Mouse (Mus musculus): ENCODE data around the gene Sept11. TPM values are rescaled to one million over a fixed set of nuclear protein-coding genes. Genes with fewer than 3 reads are reported as not detected.

The Sept11 gene
- polyA plus RNA-seq, 1 experiment from 2014 or later, result 59.9 TPM

DNA sequence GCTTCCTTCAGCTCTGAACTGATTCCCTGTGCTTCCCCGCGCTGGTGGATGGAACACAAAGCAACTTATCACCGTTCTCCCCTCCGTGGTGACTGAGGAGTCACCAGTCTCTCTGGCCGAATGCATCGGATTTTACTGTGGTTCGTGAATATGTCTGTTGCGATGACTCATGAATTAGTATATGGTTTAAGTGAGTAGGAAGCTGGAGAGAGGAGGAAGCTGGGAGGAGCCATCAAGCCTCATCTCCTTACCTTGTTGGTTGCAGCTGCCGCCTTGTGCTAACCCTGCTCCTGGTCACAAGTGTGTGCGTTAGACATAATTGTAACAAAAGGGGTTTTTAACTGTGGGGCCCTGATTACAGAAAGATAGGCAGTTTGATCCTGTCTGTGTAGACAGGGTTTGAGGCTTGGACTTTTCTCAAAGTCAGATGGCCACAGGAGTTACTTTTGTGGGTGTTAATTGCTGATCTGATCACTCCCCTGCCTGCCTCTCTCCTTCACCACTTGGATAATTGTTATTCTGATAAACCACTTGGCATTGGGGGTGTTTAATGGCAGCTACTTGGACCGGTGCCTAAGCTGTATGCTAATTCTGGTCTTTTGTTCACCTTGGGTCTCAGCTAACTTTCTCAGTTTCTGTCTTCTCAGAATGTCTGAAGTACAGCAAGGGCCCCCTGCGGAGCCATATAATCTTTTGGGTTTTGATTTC, 33.1 kb downstream of the Sept11 start:
- DNase-seq (ENCODE audit: low spot score), result no peak

DNA sequence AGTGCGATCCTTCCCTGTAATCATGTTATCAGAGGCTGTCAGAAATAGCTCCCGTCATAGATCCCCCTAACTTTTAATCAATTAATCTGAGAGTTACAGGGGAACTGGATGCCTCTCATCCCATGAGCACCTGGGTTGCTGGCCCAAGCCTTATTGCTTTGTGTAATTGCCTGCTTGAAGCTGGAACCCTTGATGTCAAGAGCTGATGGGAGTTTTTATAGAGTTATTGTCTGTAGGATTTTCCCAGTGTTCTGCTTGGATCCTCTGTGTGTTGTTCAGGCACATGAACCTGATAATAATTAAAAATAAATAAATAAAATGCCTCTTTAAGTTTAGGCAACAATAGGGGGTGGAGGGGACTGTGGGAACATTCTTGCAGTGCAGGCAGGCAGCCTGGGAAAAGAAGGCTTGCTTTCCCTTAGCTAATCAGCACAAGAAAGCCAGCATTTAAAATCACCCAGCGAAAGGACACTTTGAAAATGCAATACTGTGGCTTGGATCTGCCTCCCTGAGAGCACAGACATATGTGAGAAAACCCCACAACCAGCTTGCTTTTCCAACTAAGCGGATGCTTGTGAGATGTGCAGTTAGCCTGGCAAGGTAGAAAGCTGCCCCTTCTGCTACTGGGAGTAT, 33.8 kb downstream of the Sept11 start:
- no peak for DNase-seq (ENCODE audit: low spot score)

DNA sequence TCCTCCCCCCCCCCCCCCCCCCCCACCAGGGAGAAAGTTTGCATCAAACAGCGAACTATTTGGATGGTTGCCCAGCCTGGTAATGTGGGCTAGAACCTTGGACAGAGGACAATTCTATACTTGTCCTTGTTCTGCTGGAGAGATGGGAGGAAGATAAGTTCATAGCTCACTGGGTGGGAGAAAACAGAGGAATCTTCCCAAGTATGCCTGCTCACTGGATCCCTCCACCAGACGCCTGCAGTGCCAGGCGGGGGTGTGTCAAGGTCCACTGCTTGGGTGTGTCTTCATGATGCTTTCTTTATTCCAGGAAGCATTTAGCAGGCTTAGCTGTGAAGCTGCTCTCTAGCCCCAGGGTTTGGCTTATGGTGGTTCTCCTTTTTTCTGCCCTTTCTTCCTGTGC, 34.5 kb downstream of the Sept11 start:
- DNase-seq (ENCODE audit: low spot score), result no peak

DNA sequence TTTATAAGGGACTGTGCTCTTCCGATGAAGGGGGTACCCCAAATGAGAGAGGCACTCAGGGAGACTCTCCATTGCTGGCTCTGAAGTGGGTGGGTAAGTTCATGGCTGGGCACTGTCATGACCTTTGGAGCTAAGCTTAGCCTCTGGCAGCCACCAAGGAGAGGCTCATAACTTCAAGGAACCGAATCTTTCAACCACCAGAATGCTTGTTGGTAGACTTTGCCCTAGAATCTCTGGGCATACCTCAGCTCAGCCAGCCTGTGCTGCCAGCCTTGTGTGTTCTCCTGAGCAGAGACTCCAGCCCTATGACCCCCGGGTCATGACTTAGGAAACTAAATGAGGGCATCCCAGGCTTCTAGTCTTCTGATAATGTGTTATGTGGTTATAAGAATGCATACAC, 35.5 kb downstream of the Sept11 start:
- DNase-seq (ENCODE audit: low spot score), result no peak

DNA sequence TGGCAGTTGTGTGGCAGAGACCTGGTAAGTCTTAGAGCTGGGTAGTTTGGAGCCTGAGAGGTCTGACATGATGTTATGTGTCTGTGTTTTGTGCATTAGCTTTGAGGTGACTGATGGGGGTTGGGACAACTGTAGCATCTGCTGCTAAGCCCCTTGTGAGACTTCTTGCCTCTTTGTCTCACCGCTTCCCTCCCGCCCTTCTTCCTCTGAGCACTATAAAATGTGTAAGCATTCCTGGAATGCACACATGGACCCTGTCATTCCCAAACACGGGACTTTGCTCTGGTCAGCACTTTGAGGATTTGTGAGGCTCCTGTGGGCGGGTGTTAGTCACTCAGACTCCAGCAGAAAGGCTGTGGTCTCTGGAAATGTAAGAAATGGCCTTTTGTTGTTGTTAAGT, 36.7 kb downstream of the Sept11 start:
- DNase-seq (ENCODE audit: low spot score), result no peak

DNA sequence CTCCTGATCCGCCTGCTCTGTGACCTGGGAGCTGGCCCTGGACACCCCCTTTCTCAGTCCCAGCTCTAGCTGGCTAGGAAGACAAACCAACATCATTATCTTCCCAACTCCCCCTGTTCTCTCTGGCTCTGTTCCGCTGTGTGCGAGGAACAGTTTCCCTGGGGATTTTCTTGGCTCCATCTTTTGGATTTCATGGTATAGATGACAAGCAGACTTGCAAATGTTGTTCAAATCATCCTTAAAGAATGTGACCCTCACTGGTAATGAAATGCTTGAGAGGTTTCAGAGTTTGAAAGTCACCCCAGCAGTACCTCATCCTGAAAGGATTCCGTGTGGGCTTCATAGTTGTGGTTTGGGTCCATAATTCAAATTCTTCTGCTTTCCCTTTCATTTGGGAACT, 38.2 kb downstream of the Sept11 start:
- no peak for DNase-seq (ENCODE audit: low spot score)

DNA sequence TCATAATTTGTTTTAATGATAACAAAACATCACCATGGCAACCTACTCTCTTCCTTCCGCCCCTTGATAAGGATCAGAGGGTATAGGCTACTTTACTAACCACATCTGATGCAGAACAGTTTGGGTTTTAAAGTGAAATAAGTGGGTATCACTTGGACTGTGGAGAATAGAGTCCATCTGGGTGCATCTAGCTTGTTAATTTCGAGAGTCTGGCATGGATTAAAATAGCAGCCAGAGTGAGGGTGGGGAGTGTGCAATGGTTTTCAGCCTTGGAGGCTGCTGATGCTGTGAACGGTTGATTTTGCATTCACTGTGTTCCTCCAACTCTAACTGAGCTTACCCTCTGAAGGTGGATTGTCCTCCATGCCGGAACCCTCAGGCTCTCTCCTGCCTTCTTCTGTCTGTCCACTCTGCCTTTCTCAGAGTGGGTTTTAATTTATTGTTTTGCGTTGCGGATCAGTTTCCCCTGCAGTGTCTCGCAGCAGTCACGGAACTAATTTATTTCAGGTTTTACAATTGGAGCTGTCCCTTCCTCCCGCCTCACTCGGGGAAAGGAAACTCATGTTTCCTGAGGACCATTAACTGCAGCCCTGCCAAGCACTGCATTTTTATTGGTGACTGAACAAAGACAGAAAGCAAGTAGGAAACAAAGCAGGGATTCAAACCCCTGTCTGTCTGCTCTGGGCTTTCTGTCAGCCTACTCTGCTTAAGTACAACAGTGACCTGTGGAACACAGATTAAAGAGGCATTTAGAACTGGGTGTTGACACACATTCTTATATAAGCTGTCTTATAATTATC, 40.4 kb downstream of the Sept11 start:
- peak; percentile 12 for DNase-seq (ENCODE audit: low spot score)

DNA sequence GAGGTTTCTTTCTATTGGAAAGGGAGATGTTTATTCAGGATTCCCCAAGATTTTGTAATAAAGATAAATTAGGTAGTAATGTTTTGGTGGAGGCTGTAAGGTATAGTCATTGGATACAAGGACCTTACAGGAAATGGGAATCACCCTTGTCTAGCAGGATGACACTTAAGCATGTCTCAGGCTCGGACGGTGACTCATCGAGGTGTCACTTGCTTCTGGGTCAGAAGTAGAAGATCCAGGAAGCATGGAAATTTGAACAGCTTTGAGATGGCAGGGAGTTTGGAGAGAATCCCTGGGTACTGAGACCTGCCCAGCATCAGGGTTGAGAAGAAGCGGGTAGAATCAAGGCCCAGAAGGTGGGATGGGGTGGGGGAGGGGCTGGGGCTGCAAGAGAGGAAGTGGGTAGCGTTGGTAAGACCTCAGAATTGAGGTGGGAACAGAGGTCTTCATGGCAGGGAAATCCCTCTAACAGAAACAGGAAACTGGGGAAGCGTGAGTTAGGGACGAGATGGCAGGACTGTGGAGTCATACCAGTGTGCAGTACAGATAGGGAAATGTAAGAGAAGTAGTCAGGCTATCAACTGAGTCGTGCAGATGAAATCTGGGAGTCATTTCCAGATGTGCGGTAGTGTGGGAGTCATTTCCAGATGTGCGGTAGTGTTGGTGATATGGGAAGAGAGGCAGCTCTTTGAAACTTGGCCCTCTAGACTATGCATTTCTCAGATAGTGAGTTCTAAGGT, 42.3 kb downstream of the Sept11 start:
- DNase-seq (ENCODE audit: low spot score), result peak; percentile 30

DNA sequence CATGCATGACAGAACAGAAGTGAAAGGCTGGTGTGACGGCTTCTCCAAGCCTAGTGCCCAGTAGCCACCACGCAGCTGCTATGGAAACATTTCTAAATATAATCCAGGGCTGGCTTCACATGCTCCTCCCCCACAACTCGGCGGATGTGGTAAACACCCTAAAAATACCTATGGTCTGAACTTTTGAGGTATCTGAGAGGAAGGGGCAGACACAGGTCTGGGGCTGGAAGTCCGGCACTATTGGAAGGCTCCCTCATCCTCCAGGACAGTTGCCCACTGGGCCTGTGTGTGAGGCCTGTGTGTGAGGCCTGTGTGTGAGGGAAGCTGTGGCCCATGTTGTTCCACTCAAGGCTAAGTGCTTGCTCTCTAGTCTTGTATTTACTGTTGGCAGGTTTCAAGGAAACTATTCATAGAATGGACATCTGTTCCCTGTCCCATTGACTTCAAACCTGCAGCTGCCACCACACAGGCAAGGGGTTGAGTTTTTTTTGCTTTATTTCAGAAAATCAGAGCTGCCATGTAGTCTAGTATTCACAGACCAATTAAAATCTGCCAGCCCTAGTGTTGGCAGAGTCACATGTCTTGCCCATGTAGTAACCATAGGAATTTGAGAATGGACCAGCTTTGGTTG, 43.8 kb downstream of the Sept11 start:
- DNase-seq (ENCODE audit: low spot score), result peak; percentile 62

DNA sequence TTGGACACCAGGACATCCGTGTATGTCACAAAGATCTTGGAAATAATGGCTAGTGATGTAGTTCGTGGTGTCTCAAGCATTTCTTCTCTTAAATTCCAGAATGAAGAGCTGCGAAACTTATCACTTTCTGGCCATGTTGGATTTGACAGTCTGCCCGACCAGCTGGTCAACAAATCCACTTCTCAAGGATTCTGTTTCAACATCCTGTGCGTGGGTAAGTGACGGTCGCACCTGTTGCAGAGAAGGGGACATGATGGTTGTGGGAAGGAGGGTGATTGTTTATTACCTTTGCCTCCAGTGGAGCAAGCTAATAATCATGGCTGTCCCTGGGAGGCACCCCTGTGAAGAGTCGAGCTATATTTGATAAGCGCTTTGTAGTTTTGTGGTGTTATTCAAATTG, 46.1 kb downstream of the Sept11 start:
- DNase-seq (ENCODE audit: low spot score), result no peak

DNA sequence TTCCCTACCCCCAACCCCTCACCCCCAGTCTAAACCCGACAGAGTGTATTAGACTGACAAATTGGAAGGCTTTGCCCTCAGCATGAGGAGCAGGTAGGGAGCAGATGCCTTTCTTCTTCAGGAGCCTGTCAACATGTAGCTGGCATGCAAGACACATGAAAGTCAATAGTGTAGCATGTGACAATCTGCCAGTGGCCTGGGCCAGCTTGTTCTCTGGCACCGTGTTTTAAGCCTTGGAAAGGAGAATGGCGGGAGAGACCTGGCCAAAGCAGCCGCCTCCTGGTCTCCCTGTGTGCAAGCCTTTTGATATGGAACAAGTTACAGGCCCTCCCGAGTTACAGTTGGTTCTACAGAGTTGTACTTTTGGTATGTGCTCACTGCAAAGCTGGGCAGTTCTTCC, 47.5 kb downstream of the Sept11 start:
- no peak for DNase-seq (ENCODE audit: low spot score)

DNA sequence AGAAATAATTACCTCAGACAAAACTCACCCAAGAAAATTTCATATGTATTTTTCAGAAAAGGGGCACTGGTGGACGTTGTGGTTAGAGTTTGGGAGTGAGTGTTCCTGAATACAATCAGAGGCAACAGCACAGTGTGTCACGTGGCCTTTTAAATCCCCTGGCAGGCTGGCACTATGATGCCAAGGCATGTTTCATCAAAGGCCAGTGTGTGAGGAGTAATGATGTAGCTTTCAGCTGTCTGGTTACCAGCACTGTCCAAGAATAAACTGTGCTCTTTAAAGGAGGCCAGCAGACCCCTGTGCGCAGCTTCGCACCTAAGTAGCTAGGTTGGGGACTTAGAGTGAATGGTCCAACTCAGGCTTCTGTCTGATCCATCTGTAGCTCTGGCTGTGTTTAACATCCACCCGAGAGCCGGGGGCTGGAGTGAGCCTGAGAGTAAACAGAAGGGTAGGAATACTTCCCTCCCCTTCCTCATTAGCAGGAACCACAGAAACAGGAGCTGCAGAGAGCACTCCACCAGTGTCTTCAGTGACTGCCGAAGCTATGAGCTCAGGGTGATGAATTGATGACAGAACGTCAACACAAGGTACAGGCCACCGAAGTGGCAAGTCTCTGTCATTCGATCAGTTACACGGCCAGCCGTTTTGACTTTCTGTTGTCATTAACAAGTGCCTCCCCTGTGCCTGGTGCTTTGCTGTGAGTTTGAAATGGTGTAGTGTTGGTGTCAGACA, 50.3 kb downstream of the Sept11 start:
- DNase-seq (ENCODE audit: low spot score), result no peak

DNA sequence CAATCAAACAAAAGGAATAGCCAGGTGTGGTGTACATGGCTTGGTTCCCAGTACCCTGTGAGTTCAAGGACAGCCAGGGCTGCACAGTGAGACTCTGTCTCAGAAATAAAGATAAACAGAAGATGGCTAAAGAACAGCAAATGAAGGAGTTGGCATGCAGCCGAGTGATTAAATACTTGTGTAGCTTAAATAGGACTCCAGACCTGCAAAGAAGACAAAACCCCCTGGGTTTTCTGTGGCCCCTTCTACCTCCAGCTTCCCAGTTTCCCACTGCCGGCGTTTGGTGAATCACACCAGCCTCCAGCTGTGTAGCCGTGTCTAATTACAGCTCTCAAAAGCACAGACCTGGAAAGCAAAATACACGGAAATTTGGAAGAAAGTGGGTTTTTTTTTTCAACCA, 51.6 kb downstream of the Sept11 start:
- no peak for DNase-seq (ENCODE audit: low spot score)

DNA sequence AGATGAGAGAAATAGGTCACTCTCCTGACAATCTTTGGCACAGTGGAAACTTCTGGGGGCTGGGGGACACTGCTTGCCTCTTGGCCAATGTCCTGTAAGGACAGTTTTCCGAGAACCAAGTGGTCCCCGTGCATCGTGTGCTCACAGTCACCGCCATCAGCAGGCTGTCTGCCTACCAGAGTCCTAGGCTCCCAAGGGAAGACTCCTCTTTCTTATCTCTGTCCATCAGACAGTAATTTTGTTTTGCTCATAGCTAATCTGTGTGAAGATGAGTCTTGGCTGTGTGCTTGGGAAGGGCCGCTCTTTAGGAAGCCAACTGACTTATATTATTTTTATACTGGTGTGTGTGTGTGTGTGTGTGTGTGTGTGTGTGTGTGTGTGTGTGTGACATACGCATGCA, 52.3 kb downstream of the Sept11 start:
- no peak for DNase-seq (ENCODE audit: low spot score)

DNA sequence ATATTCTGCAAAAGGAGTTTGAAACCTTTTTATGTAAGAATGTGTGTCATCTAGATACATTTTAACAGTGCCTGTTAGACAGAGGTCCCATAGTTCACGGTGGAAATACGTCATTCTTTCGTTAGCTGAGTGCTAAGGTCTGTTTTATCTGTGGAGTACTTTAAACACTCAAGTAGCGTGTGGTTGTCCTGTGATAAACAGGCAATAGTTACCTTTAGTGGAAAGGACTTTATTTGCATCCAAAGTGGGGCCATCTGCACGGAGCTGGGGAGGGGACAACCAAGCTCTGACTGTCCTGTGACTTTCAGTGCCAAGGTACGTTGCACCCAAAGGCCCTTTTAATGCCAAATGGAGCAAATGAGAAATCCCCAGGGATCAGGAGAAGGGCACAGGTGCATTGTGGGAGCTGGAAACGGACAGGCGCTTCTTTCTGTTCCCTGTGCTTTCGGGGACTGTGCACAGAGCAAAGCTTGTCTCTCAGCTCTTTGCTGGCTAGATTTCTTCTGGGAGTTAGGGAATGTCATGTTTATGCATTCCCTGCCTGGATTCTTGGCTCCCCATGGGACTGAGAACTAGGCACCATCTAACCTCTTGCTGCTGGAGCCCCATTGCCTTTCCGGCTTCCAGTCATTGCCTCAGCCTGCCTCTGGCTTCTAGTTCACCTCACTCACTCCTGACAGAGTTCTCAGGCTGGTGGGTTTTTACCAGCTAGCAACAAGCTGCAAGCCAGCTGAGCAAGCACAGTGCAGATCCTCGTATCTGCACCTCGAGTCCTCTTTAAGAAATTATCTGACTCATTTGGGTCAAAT, 56.9 kb downstream of the Sept11 start:
- DNase-seq (ENCODE audit: low spot score), result no peak

DNA sequence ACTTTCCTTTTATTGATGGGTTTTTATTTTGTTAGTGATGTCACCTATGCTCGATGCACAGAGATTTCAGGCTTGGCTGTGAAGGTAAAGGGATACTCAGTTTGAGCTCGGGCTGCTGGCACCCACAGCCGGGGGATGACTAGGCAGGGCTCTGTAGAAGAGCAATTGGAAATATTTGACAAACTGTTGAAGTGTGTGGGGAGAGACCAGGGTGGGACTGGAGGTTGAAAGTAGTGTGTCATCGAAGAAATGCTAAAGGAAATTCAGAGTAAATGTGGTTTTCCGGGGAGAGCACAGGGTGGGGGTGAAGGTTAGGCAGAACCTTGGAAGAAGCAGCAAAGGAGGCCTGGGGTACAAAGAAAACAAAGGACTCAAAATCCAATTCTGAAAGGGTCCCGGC, 58.7 kb downstream of the Sept11 start:
- no peak for DNase-seq (ENCODE audit: low spot score)

DNA sequence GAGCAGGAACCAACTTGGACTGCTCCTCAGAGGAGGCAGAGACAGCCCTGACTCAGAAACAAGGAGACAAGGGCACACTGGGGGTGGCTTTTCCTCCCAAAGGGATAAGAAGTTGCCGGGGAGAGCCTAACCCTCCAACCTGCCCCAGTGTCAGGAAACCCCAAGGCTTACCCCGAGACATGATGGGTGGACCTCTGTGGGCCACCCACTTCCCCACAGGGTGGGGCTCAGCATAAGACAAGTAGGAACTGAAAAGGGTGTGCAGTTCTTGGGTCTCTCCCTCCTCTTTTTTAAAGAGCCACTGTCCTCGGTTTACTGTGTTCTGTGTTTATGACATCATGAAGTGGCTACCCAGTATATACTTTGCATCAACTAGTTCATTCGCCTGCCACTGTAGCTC, 59.2 kb downstream of the Sept11 start:
- DNase-seq (ENCODE audit: low spot score), result peak; percentile 13

DNA sequence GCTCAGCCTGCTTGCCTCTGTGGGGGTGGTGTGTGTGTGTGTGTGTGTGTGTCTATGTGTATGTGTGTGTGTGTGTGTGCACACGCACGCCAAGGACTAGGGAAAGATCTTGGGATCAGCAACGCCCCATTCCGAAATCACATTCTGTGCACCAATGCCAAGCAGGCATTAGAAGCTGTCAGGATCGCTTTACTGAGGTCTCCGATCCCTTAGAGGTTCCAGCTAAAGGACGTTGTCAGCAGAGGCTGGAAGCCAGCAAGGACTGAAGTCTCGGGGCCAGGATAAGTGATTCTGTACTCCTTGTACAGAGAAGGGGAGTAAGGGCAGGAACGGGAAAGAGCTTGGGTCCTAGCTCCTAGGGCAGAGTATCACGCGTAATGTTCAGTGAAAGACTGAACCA, 61.2 kb downstream of the Sept11 start:
- DNase-seq (ENCODE audit: low spot score), result no peak

DNA sequence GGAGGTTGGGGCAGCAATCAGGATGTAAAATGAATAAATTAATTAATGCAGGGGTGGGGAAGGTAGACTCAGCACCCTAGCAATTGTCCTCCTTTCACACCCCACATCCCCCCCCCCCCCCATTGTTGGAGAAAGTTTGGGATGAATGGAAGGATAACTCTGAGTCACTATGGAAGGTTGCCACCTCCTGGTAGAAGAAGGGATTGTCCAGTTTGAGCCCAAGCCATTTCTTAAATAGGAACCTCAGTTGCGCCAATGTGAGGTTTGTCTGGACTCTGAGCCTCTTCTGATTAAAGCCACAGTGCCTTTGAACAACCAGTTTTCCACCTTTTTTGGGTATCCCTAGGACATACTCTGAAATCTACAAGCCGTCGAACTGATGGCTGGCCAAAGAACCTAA, 70.3 kb downstream of the Sept11 start:
- DNase-seq (ENCODE audit: low spot score), result no peak
